Mouse (Mus musculus): ENCODE results near the gene Zfp940. TPM values are rescaled to one million over a fixed set of nuclear protein-coding genes. Genes with fewer than 3 reads are reported as not detected.

Zfp940 gene
- total and polyA plus RNA-seq, 3 experiments = 8.4 to 13.7 TPM; not detected in 1

DNA sequence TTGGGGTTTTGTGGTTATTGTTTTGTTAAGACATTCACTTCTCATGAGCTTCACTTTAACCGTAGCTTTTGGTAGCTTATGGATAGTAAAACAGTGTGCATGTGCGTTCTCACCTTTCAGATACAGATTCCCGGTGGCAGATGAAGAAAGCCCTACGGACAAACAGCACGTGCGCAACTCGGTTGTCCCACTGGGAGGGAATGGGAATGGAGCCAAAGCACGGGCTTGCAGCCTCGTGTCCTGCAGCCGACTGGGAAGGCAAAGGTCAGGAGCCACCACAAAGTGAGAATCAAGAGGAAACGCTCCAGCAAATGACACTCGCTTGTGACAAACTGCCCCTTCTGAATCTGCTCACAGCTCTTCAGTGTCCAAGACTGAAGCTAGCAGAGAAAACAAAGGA is 25.5 kb downstream of the Zfp940 start:
- DNase-seq (ENCODE audit: low read depth, low spot score) = no peak
- Histone ChIP-seq H3K36me3 (ENCODE audit: control insufficient read depth in 1 of 2, insufficient read depth in 2 of 2, low read length in 2 of 2) (peaks cover 0 to 2% of the 10 kb centered on the region in 2 experiments; a peak in 1 of 4 replicates), H3K9ac (ENCODE audit: control insufficient read depth, low read depth, low read length, poor library complexity, severe bottlenecking) (no peak overlapping the region), H3K27me3 (ENCODE audit: control insufficient read depth in 1 of 2, insufficient read depth in 2 of 2, low read length in 2 of 2) (no peaks in the 10 kb centered on the region), H3K4me3 (ENCODE audit: control insufficient read depth in 1 of 2, insufficient read depth in 1 of 2, low read depth in 2 of 2, low read length in 2 of 2) (no peak overlapping the region), H3K79me2 (ENCODE audit: control insufficient read depth, insufficient read depth, low read length, poor library complexity) (no peaks in the 10 kb centered on the region), H3K4me1 (ENCODE audit: control insufficient read depth in 1 of 2, insufficient read depth in 2 of 2, low read length in 2 of 2) (no peaks in the 10 kb centered on the region), H3K9me3 (replicated peaks; ENCODE audit: insufficient read depth, low read length) (no peaks in the 10 kb centered on the region), H3K27ac (ENCODE audit: control insufficient read depth, low read depth, low read length) (no peak overlapping the region)
- TF ChIP-seq RAD21 (IDR thresholded peaks at IDR 0.05; ENCODE audit: low read depth, low read length) (no peak), USF2 (IDR thresholded peaks at IDR 0.05; ENCODE audit: borderline replicate concordance in 1 of 2, insufficient read depth in 1 of 2, low read depth in 1 of 2, low read length in 2 of 2) (no peak), JUND (IDR thresholded peaks at IDR 0.05; ENCODE audit: low read depth, low read length) (no peak)

DNA sequence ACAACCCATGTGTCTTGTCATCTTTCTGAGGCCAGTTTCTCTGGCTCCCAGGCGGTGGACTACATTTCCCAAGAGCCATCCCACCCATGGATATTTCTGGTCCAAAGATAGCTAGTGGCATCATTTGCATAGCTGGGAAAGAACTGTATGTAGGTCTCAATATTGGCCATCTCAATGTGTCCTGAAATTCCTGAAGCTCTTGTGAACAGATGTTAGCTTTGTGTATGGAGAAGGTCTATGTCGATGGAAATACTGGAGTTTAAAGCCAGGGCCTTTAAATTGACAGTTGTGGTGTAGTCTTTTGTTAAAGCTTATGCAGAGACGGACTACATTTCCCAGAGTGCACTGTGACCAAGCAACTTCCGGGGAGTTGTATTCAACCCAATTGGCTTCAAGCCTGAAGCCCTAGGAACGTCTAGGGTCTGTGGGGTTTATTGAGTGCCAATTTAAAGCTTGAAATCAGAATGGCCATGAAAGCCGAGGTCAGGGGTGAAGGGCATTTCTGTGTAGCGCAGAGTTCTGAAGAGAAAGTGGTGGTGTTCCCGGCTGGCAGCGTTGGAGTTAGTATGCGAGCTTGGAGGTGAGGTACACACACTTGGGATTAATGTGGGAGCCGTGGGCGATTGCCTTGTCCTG is 34.7 kb downstream of the Zfp940 start:
- Histone ChIP-seq H3K9ac (ENCODE audit: control insufficient read depth, low read depth, low read length, poor library complexity, severe bottlenecking) (peak overlapping the region; percentile 68), H3K9me3 (replicated peaks; ENCODE audit: insufficient read depth, low read length) (no peaks in the 10 kb centered on the region), H3K4me3 (ENCODE audit: control insufficient read depth in 1 of 2, insufficient read depth in 1 of 2, low read depth in 2 of 2, low read length in 2 of 2) (peak overlapping the region; percentile 62 to 75), H3K27me3 (ENCODE audit: control insufficient read depth in 1 of 2, insufficient read depth in 2 of 2, low read length in 2 of 2) (no peaks in the 10 kb centered on the region), H3K36me3 (ENCODE audit: control insufficient read depth in 1 of 2, insufficient read depth in 2 of 2, low read length in 2 of 2) (peaks cover 0 to 8% of the 10 kb centered on the region in 2 experiments; a peak in 2 of 4 replicates), H3K79me2 (ENCODE audit: control insufficient read depth, insufficient read depth, low read length, poor library complexity) (0 out of 2 replicates have a peak, but pooled peaks cover 2% of the 10 kb centered on the region), H3K4me1 (ENCODE audit: control insufficient read depth in 1 of 2, insufficient read depth in 2 of 2, low read length in 2 of 2) (peaks cover 6% of the 10 kb centered on the region in 2 experiments), H3K27ac (ENCODE audit: control insufficient read depth, low read depth, low read length) (peak overlapping the region; percentile 20)
- TF ChIP-seq POLR2AphosphoS2 (IDR thresholded peaks at IDR 0.05; ENCODE audit: low read length) (no peak), EP300 (IDR thresholded peaks at IDR 0.05; ENCODE audit: low read depth in 1 of 2, low read length in 2 of 2) (no peak), CHD1 (IDR thresholded peaks at IDR 0.05; ENCODE audit: low read depth, low read length) (no peak), POLR2AphosphoS5 (IDR thresholded peaks at IDR 0.05; ENCODE audit: borderline replicate concordance, low read depth, low read length) (no peak), NELFE (IDR thresholded peaks at IDR 0.05; ENCODE audit: low read depth, low read length) (no peak), ZC3H11A (IDR thresholded peaks at IDR 0.05; ENCODE audit: low read depth, low read length) (no peak), HCFC1 (IDR thresholded peaks at IDR 0.05; ENCODE audit: low read depth, low read length) (peak; percentile 95), MAFK (IDR thresholded peaks at IDR 0.05; ENCODE audit: borderline replicate concordance, low read depth, low read length) (no peak), NRF1 (IDR thresholded peaks at IDR 0.05; ENCODE audit: insufficient read depth, low read depth, low read length, poor library complexity, severe bottlenecking) (no peak), ZKSCAN1 (IDR thresholded peaks at IDR 0.05; ENCODE audit: low read depth, low read length) (no peak), ETS1 (IDR thresholded peaks at IDR 0.05; ENCODE audit: low read depth, low read length) (0 out of 2 replicates have a peak, but pooled peaks have one; percentile 3), GATA1 (IDR thresholded peaks at IDR 0.05; ENCODE audit: low read depth, low read length) (no peak), KAT2A (conservative IDR thresholded peaks at IDR 0.05; ENCODE audit: low read depth, low read length) (peak; percentile 87), USF1 (IDR thresholded peaks at IDR 0.05; ENCODE audit: low read depth, low read length) (no peak), TCF12 (IDR thresholded peaks at IDR 0.05; ENCODE audit: low read depth, low read length) (no peak), UBTF (IDR thresholded peaks at IDR 0.05; ENCODE audit: borderline replicate concordance, insufficient read depth, low read depth, low read length) (no peak), ELF1 (IDR thresholded peaks at IDR 0.05; ENCODE audit: low read depth, low read length) (peak; percentile 90), POLR2A (IDR thresholded peaks at IDR 0.05; ENCODE audit: control insufficient read depth in 1 of 2, insufficient read depth in 1 of 2, low read depth in 1 of 2, low read length in 2 of 2, poor library complexity in 1 of 2) (no peak), TAL1 (IDR thresholded peaks at IDR 0.05; ENCODE audit: low read length) (no peak), MYC (IDR thresholded peaks at IDR 0.05; ENCODE audit: low read depth, low read length) (0 out of 2 replicates have a peak, but pooled peaks have one; percentile 35), CHD2 (IDR thresholded peaks at IDR 0.05; ENCODE audit: low read length) (no peak), MXI1 (IDR thresholded peaks at IDR 0.05; ENCODE audit: low read depth, low read length) (peak; percentile 45; the same call in 1 of the 2 replicates), MEF2A (IDR thresholded peaks at IDR 0.05; ENCODE audit: extremely low read depth, insufficient replicate concordance, low read depth, low read length, poor library complexity, severe bottlenecking) (no peak), BHLHE40 (IDR thresholded peaks at IDR 0.05; ENCODE audit: borderline replicate concordance, low read depth, low read length) (no peak), SIN3A (IDR thresholded peaks at IDR 0.05; ENCODE audit: low read length) (peak; percentile 89), TBP (IDR thresholded peaks at IDR 0.05; ENCODE audit: low read depth, low read length) (no peak)
- DNase-seq (ENCODE audit: low read depth, low spot score) = peak; percentile 90
